8 mouse cellular contexts compared by ENCODE assay signal in the genomic region with DNA sequence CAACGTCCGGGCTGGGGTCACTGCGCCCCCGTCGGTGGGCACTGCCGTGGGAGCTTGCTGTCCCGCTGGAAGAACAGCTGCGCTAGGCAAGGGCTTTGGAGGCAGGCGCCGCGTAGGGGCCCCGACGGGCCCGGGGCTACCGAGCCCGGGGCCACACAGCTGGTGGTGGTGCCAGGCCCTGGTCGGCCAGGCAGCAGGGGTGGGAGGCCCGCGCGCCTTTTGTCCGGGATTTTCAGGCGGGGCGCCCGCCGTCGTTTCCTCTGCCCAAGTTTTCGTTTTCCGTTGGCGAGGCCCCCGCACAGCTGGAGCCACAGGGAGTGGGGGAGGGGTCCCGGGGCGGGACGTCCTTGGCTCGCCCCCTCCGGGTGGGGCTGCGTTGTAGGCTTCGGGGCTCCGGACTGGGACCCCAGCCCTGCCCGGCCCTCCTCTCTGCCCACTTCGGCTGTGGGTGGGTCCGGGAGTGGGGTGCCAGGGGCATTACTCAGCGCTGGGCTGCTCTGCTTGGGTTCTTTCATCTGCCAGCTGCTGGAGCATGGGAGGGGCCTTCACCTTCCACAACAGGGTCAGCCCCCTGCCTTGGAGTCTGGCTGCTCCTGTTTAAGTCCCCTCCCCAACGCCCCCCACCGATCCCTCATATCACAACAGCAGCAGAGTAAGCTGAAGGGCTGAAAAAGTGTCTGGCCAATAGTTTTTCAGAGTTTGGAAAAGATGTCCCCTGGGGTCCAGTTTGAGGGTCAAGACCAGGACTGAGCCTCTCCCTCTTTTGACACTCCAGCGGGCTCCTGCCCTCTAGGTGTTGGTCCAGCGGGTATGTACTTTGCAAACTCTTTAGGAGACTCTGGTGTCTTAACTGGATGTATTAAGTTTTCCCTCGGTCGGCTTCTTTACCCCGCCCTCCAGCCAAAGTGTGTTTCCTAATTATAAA. TPM values are rescaled to one million over a fixed set of nuclear protein-coding genes. Genes with fewer than 3 reads are reported as not detected.
DNase-seq lines count a peak whose midpoint lies in the region; ATAC-seq lines count a peak whose summit lies in the region.

No protein-coding gene starts in this region.

- H3K9ac ChIP-seq in embryonic facial prominence, embryonic 11.5 days (replicated peaks; ENCODE audit: low read length): peak overlapping the region; percentile 61
- peak overlapping the region; percentile 81 for H3K9ac ChIP-seq in heart, embryonic 15.5 days
- H3K9ac ChIP-seq in midbrain, embryonic 13.5 days (replicated peaks): peak overlapping the region; percentile 55

- peaks cover 7% of the 10 kb centered on the region for H3K4me1 ChIP-seq in embryonic facial prominence, embryonic 11.5 days (ENCODE audit: control insufficient read depth, insufficient read depth, low read length)
- peaks cover 45% of the 10 kb centered on the region for H3K4me1 ChIP-seq in heart, embryonic 15.5 days (replicated peaks)
- H3K4me1 ChIP-seq in limb, embryonic 10.5 days: peaks cover 60% of the 10 kb centered on the region
- H3K4me1 ChIP-seq in midbrain, embryonic 13.5 days (replicated peaks): peaks cover 25% of the 10 kb centered on the region

- WGBS in embryonic facial prominence, embryonic 11.5 days: 1% methylated on average over 49 of the region's 49 CpGs
- WGBS in heart, embryonic 15.5 days: 2% methylated on average over 47 of the region's 49 CpGs
- 2% methylated on average over 49 of the region's 49 CpGs for WGBS in limb, embryonic 10.5 days
- WGBS in midbrain, embryonic 13.5 days: 4% methylated on average over 39 of the region's 49 CpGs

- H3K9me3 ChIP-seq in embryonic facial prominence, embryonic 11.5 days (replicated peaks; ENCODE audit: control insufficient read depth, low read length): no peaks in the 10 kb centered on the region
- H3K9me3 ChIP-seq in heart, embryonic 15.5 days (replicated peaks): no peaks in the 10 kb centered on the region
- no peaks in the 10 kb centered on the region for H3K9me3 ChIP-seq in limb, embryonic 10.5 days (replicated peaks)
- H3K9me3 ChIP-seq in midbrain, embryonic 13.5 days: no peaks in the 10 kb centered on the region

- H3K4me3 ChIP-seq in embryonic facial prominence, embryonic 11.5 days (ENCODE audit: low read depth, low read length): peak overlapping the region; percentile 60
- H3K4me3 ChIP-seq in heart, embryonic 15.5 days: peak overlapping the region; percentile 76
- peak overlapping the region; percentile 85 for H3K4me3 ChIP-seq in limb, embryonic 10.5 days
- peak overlapping the region; percentile 45 for H3K4me3 ChIP-seq in midbrain, embryonic 13.5 days (replicated peaks)

- H3K27me3 ChIP-seq in embryonic facial prominence, embryonic 11.5 days (ENCODE audit: control insufficient read depth, insufficient read depth, low read length): no peaks in the 10 kb centered on the region
- no peaks in the 10 kb centered on the region for H3K27me3 ChIP-seq in heart, embryonic 15.5 days
- no peaks in the 10 kb centered on the region for H3K27me3 ChIP-seq in limb, embryonic 10.5 days (ENCODE audit: low read depth, poor library complexity, severe bottlenecking)
- peaks cover 31% of the 10 kb centered on the region for H3K27me3 ChIP-seq in midbrain, embryonic 13.5 days

- DNase-seq in urinary bladder, postnatal 25 days (ENCODE audit: low spot score): peak; percentile 42
- no peak for DNase-seq in urinary bladder, postnatal 10 days (ENCODE audit: low spot score)
- DNase-seq in embryonic facial prominence, embryonic 11.5 days (ENCODE audit: low spot score): peak; percentile 58
- DNase-seq in limb, embryonic 10.5 days (ENCODE audit: low spot score): peak; percentile 74
- DNase-seq in right cerebral cortex, postnatal 14 days: no peak

- 0 out of 2 replicates have a peak overlapping the region, but pooled peaks have one; percentile 37 for H3K27ac ChIP-seq in embryonic facial prominence, embryonic 11.5 days (replicated peaks; ENCODE audit: low read depth, low read length)
- H3K27ac ChIP-seq in heart, embryonic 15.5 days: peak overlapping the region; percentile 85
- H3K27ac ChIP-seq in limb, embryonic 10.5 days: peak overlapping the region; percentile 93
- H3K27ac ChIP-seq in midbrain, embryonic 13.5 days: no peak overlapping the region

- no peaks in the 10 kb centered on the region for H3K36me3 ChIP-seq in embryonic facial prominence, embryonic 11.5 days (replicated peaks; ENCODE audit: control insufficient read depth, insufficient read depth, low read depth, low read length)
- no peaks in the 10 kb centered on the region; the same call in 1 of the 2 replicates for H3K36me3 ChIP-seq in heart, embryonic 15.5 days
- no peaks in the 10 kb centered on the region for H3K36me3 ChIP-seq in limb, embryonic 10.5 days
- H3K36me3 ChIP-seq in midbrain, embryonic 13.5 days: no peaks in the 10 kb centered on the region

- H3K4me2 ChIP-seq in embryonic facial prominence, embryonic 11.5 days (ENCODE audit: low read depth, low read length): peak overlapping the region; percentile 76
- peak overlapping the region; percentile 84 for H3K4me2 ChIP-seq in heart, embryonic 15.5 days
- H3K4me2 ChIP-seq in midbrain, embryonic 13.5 days (replicated peaks): peak overlapping the region; percentile 62

- peak; percentile 41 for ATAC-seq in embryonic facial prominence, embryonic 11.5 days (replicated peaks; ENCODE audit: insufficient number of reproducible peaks, low FRiP score, low TSS enrichment, low read depth)
- peak; percentile 50 for ATAC-seq in heart, embryonic 15.5 days (replicated peaks; ENCODE audit: insufficient number of reproducible peaks, insufficient read depth, low FRiP score, low read depth)
- ATAC-seq in midbrain, embryonic 13.5 days: peak; percentile 72
- ATAC-seq in activated CD4-positive, CD25-positive, alpha-beta regulatory T cell, adult 4 months: no peak

RNA-seq across cellular contexts. Expression of gene Arhgap23, which starts 0.6 kb away (rescaled TPM):
- 3.1 and 4.2 TPM in 2 replicates for polyA plus RNA-seq in embryonic facial prominence, embryonic 11.5 days (2014; fragmentation: Nextera tagmentation; extraction: Ambion mirVana)
- 6.0 and 7.8 TPM in 2 replicates for polyA plus RNA-seq in heart, embryonic 15.5 days (2015; fragmentation: Nextera tagmentation; extraction: Ambion mirVana)
- polyA plus RNA-seq in limb, embryonic 10.5 days (2016; fragmentation: Nextera tagmentation; extraction: Ambion mirVana): 3.5 and 3.9 TPM in 2 replicates
- 5.1 and 6.5 TPM in 2 replicates for polyA plus RNA-seq in midbrain, embryonic 13.5 days (2015; fragmentation: Nextera tagmentation; extraction: Ambion mirVana)
- polyA plus RNA-seq in activated CD4-positive, CD25-positive, alpha-beta regulatory T cell, adult 4 months (2017; shearing (Covaris generic)): not detected

RNA-seq across cellular contexts. Expression of gene Socs7, which starts 53.6 kb away (rescaled TPM):
- 2.4 and 2.8 TPM in 2 replicates for polyA plus RNA-seq in embryonic facial prominence, embryonic 11.5 days (2014; fragmentation: Nextera tagmentation; extraction: Ambion mirVana)
- polyA plus RNA-seq in heart, embryonic 15.5 days (2015; fragmentation: Nextera tagmentation; extraction: Ambion mirVana): 3.0 and 3.5 TPM in 2 replicates
- polyA plus RNA-seq in limb, embryonic 10.5 days (2016; fragmentation: Nextera tagmentation; extraction: Ambion mirVana): 3.5 and 4.4 TPM in 2 replicates
- polyA plus RNA-seq in midbrain, embryonic 13.5 days (2015; fragmentation: Nextera tagmentation; extraction: Ambion mirVana): 8.8 and 9.4 TPM in 2 replicates
- 1 to 10 TPM; 6.1 to 7.8 TPM for polyA plus RNA-seq in activated CD4-positive, CD25-positive, alpha-beta regulatory T cell, adult 4 months (2017; shearing (Covaris generic))

Comparison
In these comparisons a context has a peak if more than half of its experiments do, and no peak if none do; other contexts are left out.
1. DNase-seq: peak in urinary bladder, postnatal 25 days (single experiment), embryonic facial prominence, embryonic 11.5 days (single experiment) and limb, embryonic 10.5 days (single experiment); none in urinary bladder, postnatal 10 days (single experiment) and right cerebral cortex, postnatal 14 days (single experiment).
2. Peak in every context shown above with its lines, with median percentiles within 50 percentile points of each other: H3K4me2 ChIP-seq, H3K4me3 ChIP-seq and H3K9ac ChIP-seq.